Mouse (Mus musculus): Measurements from ENCODE around the gene Dennd4b. TPM values are rescaled to one million over a fixed set of nuclear protein-coding genes. Genes with fewer than 3 reads are reported as not detected.

Dennd4b gene
- polyA plus RNA-seq, 1 experiment from 2014 or later, result 6.2 TPM

GRCm38 (mm10) chr3:90290602-90291001 lies 25.6 kb downstream of the Dennd4b start:
- no peak overlapping the region for H3K27ac ChIP-seq
- no peak for ATAC-seq (ENCODE audit: low FRiP score)
- 69% methylated on average over 1 of the region's 1 CpGs for WGBS
- H3K9me3 ChIP-seq (replicated peaks), result no peaks in the 10 kb centered on the region
- H3K9ac ChIP-seq, result no peak overlapping the region
- H3K36me3 ChIP-seq, result no peaks in the 10 kb centered on the region
- no peaks in the 10 kb centered on the region for H3K27me3 ChIP-seq
- no peak overlapping the region for H3K4me3 ChIP-seq
- peaks cover 19% of the 10 kb centered on the region for H3K4me1 ChIP-seq
- H3K4me2 ChIP-seq (replicated peaks), result no peak overlapping the region

DNA sequence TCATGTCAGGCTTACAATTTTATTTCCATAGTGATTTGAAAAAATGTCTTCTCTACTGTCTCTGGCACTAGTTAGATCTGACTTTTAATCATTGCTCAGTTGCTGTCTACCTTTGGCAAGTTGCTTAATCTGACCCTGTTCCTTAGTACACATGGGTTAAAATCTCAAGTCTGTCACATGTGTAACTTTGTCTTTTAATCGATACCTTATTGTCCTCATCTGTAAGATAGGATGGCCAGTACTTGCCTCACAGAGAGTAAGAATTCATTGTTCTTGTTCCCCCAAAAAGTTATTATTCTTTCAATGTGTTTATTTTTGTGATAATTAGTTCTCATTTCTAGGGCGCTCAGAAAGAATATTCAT lies 27.0 kb downstream of the Dennd4b start:
- WGBS, result 40% methylated on average over 2 of the region's 2 CpGs
- no peak for ATAC-seq (ENCODE audit: low FRiP score)
- Histone ChIP-seq H3K27ac (peak overlapping the region; percentile 91), H3K27me3 (no peaks in the 10 kb centered on the region), H3K36me3 (no peaks in the 10 kb centered on the region), H3K4me2 (replicated peaks) (peak overlapping the region; percentile 64), H3K9me3 (replicated peaks) (no peaks in the 10 kb centered on the region), H3K4me1 (peaks cover 22% of the 10 kb centered on the region), H3K4me3 (peak overlapping the region; percentile 88), H3K9ac (peak overlapping the region; percentile 69)

GRCm38 (mm10) chr3:90292345-90293275 lies 27.6 kb downstream of the Dennd4b start, which contains the start of gene Gatad2b:
Gene Gatad2b (plus strand): TSS chr3:90293178.
- peak within 1 kb of the TSS; percentile 96 for H3K9ac ChIP-seq
- no peaks in the 10 kb centered on the region for H3K9me3 ChIP-seq (replicated peaks)
- peak within 1 kb of the TSS; percentile 99 for H3K27ac ChIP-seq
- no peaks in the 10 kb centered on the region for H3K27me3 ChIP-seq
- WGBS, result 1% methylated on average over 45 of the region's 47 CpGs
- ATAC-seq (ENCODE audit: low FRiP score), result peak; percentile 99
- H3K4me2 ChIP-seq (replicated peaks), result peak within 1 kb of the TSS; percentile 90
- no peaks in the 10 kb centered on the region for H3K36me3 ChIP-seq
- H3K4me1 ChIP-seq, result peaks cover 22% of the 10 kb centered on the region
- peak within 1 kb of the TSS; percentile 88 for H3K4me3 ChIP-seq

DNA sequence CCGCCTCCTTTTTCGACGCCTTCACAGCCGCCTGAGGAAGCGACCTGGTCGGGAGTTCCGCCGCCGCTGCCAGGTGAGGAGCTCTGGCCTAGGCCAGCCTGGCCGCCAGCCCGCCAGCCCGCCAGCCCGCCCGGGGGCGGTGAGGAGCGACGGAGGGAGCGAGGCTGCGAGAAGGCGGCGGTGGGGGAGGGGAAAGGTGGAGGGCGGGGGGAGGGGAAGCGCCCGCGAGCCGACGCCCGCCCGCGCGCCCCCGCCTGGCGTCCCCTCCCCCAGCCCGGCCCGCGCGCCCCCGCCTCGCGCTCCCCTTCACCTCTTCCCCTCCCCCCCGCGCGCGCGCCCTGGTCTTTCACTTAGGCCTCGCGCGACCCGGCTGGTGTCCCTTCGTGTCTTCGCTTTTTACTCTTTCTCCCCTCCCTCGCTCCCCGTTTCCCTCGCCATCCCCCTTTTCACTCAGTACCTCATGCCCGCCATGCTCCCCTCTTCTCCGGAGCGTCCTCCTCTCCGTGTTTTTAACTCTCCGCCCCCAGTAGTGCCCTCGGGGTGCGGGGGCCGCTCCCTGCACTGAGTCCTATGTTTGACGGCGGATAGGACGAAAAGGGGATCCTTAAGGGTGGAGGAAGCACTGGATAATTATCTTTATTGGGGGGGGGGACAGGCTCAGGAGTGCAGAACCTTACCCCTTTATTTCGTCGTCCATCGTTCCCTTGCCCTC lies 28.5 kb downstream of the Dennd4b start:
- no peaks in the 10 kb centered on the region for H3K36me3 ChIP-seq
- H3K4me2 ChIP-seq (replicated peaks), result peak overlapping the region; percentile 90
- H3K27ac ChIP-seq, result peak overlapping the region; percentile 99
- no peaks in the 10 kb centered on the region for H3K27me3 ChIP-seq
- H3K9ac ChIP-seq, result peak overlapping the region; percentile 96
- peak overlapping the region; percentile 88 for H3K4me3 ChIP-seq
- H3K9me3 ChIP-seq (replicated peaks), result no peaks in the 10 kb centered on the region
- H3K4me1 ChIP-seq, result peaks cover 22% of the 10 kb centered on the region
- peak; percentile 67 for ATAC-seq (ENCODE audit: low FRiP score)
- under 1% methylated on average over 34 of the region's 68 CpGs for WGBS

DNA sequence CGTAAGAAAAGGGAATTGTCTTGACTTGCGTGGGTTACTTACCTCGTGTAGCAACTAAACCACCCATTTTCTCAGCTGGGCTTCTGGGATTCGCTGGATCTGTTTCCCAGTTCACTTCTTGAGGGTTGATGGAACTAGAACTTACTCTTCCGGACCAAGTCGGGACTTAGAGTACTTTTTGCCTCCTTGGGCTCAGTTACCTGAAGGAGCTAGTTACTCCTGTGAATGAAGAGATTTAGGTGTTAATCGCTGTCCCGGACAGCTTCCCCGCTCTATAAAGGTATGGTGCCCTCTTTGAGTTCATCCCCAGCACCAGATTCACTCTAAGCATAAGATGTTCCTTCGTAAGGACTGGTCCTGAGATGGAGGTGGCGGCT lies 29.1 kb downstream of the Dennd4b start:
- peaks cover 22% of the 10 kb centered on the region for H3K4me1 ChIP-seq
- 1% methylated on average over 11 of the region's 11 CpGs for WGBS
- peak overlapping the region; percentile 96 for H3K9ac ChIP-seq
- H3K36me3 ChIP-seq, result no peaks in the 10 kb centered on the region
- H3K27me3 ChIP-seq, result no peaks in the 10 kb centered on the region
- peak overlapping the region; percentile 88 for H3K4me3 ChIP-seq
- H3K9me3 ChIP-seq (replicated peaks), result no peaks in the 10 kb centered on the region
- H3K4me2 ChIP-seq (replicated peaks), result peak overlapping the region; percentile 90
- ATAC-seq (ENCODE audit: low FRiP score), result no peak
- H3K27ac ChIP-seq, result peak overlapping the region; percentile 99

- H3K27me3 ChIP-seq, result no peaks in the 10 kb centered on the region
- peaks cover 22% of the 10 kb centered on the region for H3K4me1 ChIP-seq
- no peaks in the 10 kb centered on the region for H3K36me3 ChIP-seq
- 65% methylated on average over 2 of the region's 2 CpGs for WGBS
- peak overlapping the region; percentile 96 for H3K9ac ChIP-seq
- no peak overlapping the region for H3K27ac ChIP-seq
- no peaks in the 10 kb centered on the region for H3K9me3 ChIP-seq (replicated peaks)
- ATAC-seq (ENCODE audit: low FRiP score), result no peak
- peak overlapping the region; percentile 90 for H3K4me2 ChIP-seq (replicated peaks)
- H3K4me3 ChIP-seq, result peak overlapping the region; percentile 88
Measured at GRCm38 (mm10) chr3:90294651-90295050, 29.7 kb downstream of the Dennd4b start.

- H3K4me2 ChIP-seq (replicated peaks), result no peak overlapping the region
- no peaks in the 10 kb centered on the region for H3K9me3 ChIP-seq (replicated peaks)
- WGBS, result 72% methylated on average over 3 of the region's 3 CpGs
- H3K4me3 ChIP-seq, result no peak overlapping the region
- H3K9ac ChIP-seq, result no peak overlapping the region
- H3K36me3 ChIP-seq, result no peaks in the 10 kb centered on the region
- H3K4me1 ChIP-seq, result peaks cover 9% of the 10 kb centered on the region
- no peaks in the 10 kb centered on the region for H3K27me3 ChIP-seq
- no peak overlapping the region for H3K27ac ChIP-seq
- ATAC-seq (ENCODE audit: low FRiP score), result no peak
Measured at GRCm38 (mm10) chr3:90305801-90306200, 40.8 kb downstream of the Dennd4b start.

DNA sequence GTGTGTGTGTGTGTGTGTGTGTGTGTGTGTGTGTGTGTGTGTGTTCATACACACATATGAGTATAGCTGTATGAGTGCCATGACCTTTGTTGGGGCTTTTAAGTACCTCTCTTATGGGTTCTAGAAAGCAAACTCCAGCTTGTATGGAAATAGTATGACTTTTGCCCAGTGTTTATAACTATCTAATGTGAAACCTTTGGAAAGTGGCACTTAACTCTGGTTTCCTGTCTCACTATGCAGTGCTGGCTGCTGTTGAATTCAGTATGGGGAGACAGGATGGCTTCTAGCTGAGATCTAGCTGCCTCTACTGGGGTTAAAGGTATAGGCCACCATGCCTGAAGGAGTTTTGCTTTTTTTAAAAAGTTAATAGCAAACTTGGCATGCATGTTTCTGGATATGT lies 44.6 kb downstream of the Dennd4b start:
- H3K9me3 ChIP-seq (replicated peaks), result no peaks in the 10 kb centered on the region
- H3K27me3 ChIP-seq, result no peaks in the 10 kb centered on the region
- peaks cover 7% of the 10 kb centered on the region for H3K4me1 ChIP-seq
- no peak overlapping the region for H3K4me3 ChIP-seq
- no peak overlapping the region for H3K4me2 ChIP-seq (replicated peaks)
- no peak overlapping the region for H3K9ac ChIP-seq
- ATAC-seq (ENCODE audit: low FRiP score), result no peak
- no peak overlapping the region for H3K27ac ChIP-seq
- no peaks in the 10 kb centered on the region for H3K36me3 ChIP-seq

- Histone ChIP-seq H3K4me1 (no peaks in the 10 kb centered on the region), H3K4me3 (no peak overlapping the region), H3K27me3 (no peaks in the 10 kb centered on the region), H3K36me3 (no peaks in the 10 kb centered on the region), H3K9ac (no peak overlapping the region), H3K4me2 (replicated peaks) (no peak overlapping the region), H3K9me3 (replicated peaks) (no peaks in the 10 kb centered on the region), H3K27ac (no peak overlapping the region)
- ATAC-seq (ENCODE audit: low FRiP score), result no peak
Measured at GRCm38 (mm10) chr3:90313367-90313766, 48.4 kb downstream of the Dennd4b start.

DNA sequence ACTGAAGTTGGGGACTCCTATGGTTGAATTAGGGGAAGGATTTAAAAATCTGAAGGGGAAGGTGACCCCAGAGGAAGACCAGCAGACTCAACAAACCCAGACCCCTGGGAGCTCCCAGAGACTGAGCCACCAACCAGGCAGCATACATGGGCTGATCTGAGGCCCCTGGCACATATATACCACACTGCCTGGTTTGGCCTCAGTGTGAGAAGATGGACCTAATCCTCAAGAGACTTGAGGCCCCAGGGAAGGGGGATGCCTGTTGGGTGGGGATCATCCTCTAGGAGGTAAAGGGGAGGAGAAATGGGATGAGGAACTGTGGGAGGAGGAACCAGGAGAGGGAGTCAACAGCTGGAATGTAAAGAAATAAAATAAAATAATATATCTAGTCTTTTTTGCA lies 49.3 kb downstream of the Dennd4b start:
- Histone ChIP-seq H3K27me3 (no peaks in the 10 kb centered on the region), H3K4me2 (replicated peaks) (no peak overlapping the region), H3K4me3 (no peak overlapping the region), H3K9me3 (replicated peaks) (no peaks in the 10 kb centered on the region), H3K27ac (no peak overlapping the region), H3K36me3 (no peaks in the 10 kb centered on the region), H3K9ac (no peak overlapping the region), H3K4me1 (no peaks in the 10 kb centered on the region)
- no peak for ATAC-seq (ENCODE audit: low FRiP score)

- H3K9me3 ChIP-seq (replicated peaks), result no peaks in the 10 kb centered on the region
- peak overlapping the region; percentile 22; the same call in 1 of the 2 replicates for H3K4me2 ChIP-seq (replicated peaks)
- H3K4me1 ChIP-seq, result peaks cover 16% of the 10 kb centered on the region
- H3K36me3 ChIP-seq, result no peaks in the 10 kb centered on the region
- ATAC-seq (ENCODE audit: low FRiP score), result peak; percentile 64
- H3K9ac ChIP-seq, result 0 out of 2 replicates have a peak overlapping the region, but pooled peaks have one; percentile 8
- 64% methylated on average over 6 of the region's 6 CpGs for WGBS
- H3K27me3 ChIP-seq, result no peaks in the 10 kb centered on the region
- H3K4me3 ChIP-seq, result no peak overlapping the region
- peak overlapping the region; percentile 83 for H3K27ac ChIP-seq
Measured at GRCm38 (mm10) chr3:90322289-90322688, 57.3 kb downstream of the Dennd4b start.

DNA sequence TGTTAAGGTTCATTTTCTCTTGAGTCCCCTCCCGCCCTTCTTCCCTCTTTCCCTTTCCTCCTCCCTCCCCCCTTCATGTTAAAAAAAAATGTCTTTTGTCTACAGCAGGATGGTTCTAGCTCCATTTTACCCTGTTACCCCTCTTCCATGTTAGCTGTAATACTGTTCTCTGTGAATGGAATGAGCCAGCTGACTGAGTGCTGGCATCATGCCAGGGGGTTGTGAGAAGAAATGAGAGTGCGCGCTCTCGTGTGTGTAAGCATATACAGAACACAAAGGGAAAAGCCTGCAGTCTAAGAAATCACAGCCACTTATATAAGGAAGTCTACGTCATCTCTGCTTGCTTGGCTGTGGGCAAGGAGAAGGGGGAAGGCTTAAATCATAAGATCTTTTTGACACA lies 58.1 kb downstream of the Dennd4b start:
- H3K9ac ChIP-seq, result peak overlapping the region; percentile 38; the same call in 1 of the 2 replicates

More for the DNA sequence above, 58.1 kb downstream of the Dennd4b start:
- WGBS, result 23% methylated on average over 5 of the region's 5 CpGs
- Histone ChIP-seq H3K4me2 (replicated peaks) (peak overlapping the region; percentile 5), H3K27me3 (no peaks in the 10 kb centered on the region), H3K4me3 (no peak overlapping the region), H3K4me1 (peaks cover 16% of the 10 kb centered on the region), H3K9me3 (replicated peaks) (no peaks in the 10 kb centered on the region), H3K27ac (peak overlapping the region; percentile 71), H3K36me3 (no peaks in the 10 kb centered on the region)
- peak; percentile 92 for ATAC-seq (ENCODE audit: low FRiP score)
